Mouse (Mus musculus) CH12F3 (cell line): ENCODE data around the gene Trmt44.
"Not testable (repeated sequence)": the region's sequence is repeated elsewhere in the genome, so short reads cannot be mapped to it uniquely, and the experiment has no call there.

Source experiments
- in situ Hi-C: fragments of 300-500 bp; cut with MboI; formaldehyde crosslinking; loops from 2 replicates; pipeline ENCODE4 v1.14.3; 2020; ENCODE audit warnings: low sequenced_read_pairs

The Trmt44 gene

DNA sequence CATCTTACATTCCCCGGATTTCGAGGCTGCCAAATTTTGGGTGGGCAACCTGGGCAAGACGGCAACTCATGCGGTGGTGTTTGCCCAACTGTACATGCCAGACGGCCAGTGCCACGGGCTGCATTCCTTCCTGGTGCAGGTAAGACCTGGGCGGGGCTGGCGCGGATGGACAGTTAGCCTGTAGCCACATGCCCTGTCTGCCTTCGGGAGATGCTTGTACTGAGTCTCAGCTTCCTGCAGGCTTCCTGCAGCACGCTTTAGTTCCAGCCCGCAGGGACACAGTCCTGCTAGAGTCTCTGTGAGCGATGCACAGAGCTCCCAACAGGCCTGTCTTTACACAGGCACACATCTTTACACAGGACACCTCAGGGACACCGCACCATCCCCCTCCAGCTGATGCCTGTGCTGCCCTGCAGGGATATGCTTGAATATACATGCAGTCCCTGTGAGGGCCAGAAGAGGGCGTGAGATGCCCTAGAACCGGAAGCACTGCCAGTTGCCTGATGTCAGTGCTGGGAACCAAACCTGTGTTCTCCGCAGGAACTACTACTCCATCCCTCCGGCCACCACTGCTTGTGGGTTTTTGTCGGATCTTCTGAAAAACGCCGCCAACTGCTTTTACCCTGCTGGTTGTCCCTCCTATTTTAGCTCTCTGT, 17.3 kb upstream of the Trmt44 start:
- in situ Hi-C loops, result loop anchor here (10.0 kb wide), 1 partner anchor 123 kb away; no protein-coding TSS in a partner anchor

DNA sequence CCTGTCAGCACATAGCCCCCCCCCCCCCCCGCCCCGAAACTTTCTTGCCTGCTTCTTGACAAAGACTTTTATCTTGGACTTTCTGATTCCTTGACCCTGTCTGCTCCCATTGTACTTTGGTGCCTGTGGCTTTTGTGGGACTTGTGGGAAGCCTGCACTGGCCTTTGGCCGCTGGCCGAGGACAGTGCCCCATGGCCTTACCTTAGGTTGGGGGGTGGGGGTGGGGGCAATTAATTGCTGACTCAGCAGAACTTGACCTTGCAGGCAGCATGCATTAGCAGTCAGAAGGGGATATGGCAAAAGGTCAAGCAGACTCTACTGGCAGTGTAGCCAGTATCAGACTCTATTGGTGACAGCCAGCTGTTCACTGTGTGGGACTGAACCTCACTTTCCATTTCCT, 16.6 kb upstream of the Trmt44 start:
- in situ Hi-C loops, result loop anchor here (10.0 kb wide), 1 partner anchor 123 kb away; no protein-coding TSS in a partner anchor

- in situ Hi-C loops, result not testable (repeated sequence)
Observed at GRCm38 (mm10) chr5:35584259-35584658, 9.4 kb upstream of the Trmt44 start.

- in situ Hi-C loops, result no loop called here
Observed at GRCm38 (mm10) chr5:35583221-35583783, 8.4 kb upstream of the Trmt44 start.

- in situ Hi-C loops, result no loop called here
Observed at GRCm38 (mm10) chr5:35582445-35583220, 7.8 kb upstream of the Trmt44 start, which contains the start of gene Acox3. Acox3 (plus strand) TSS chr5:35583040.

GRCm38 (mm10) chr5:35580156-35580922, 5.5 kb upstream of the Trmt44 start:
- in situ Hi-C loops, result no loop called here

- in situ Hi-C loops, result no loop called here
Observed at GRCm38 (mm10) chr5:35579247-35579893, 4.5 kb upstream of the Trmt44 start.

- in situ Hi-C loops, result no loop called here
Observed at GRCm38 (mm10) chr5:35578411-35578810, 3.5 kb upstream of the Trmt44 start.

DNA sequence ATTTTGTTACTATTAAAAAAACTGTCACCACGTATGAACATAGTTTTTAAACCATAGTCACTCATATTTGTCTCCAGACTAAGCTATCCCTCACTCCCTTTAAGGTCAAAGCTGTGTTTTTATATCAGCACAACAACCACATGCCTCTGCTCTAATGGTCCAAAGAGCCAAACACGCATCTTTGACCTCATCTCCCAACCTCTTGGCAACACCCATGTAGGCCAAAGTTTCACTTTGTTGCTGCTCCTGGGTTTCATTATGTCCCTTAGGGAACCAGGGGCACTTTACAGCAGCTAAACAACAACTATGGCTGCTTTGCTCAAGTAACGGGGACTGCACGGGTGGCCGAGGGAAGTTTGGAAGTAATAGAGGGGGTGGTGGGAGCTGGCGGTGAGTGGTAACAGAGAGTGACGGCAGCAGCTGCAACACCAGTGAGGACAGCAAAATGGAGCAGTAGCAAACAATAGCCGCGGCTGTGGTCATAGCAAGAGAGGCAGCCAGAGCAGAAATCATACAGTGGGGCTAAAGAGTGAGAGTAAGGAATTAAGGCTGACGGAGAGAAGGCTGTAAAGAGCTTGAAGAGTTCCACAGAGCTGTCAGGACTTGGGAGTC, 1.6 kb upstream of the Trmt44 start:
- in situ Hi-C loops, result no loop called here

- in situ Hi-C loops, result no loop called here
Observed at GRCm38 (mm10) chr5:35571546-35571945, 3.3 kb downstream of the Trmt44 start.

DNA sequence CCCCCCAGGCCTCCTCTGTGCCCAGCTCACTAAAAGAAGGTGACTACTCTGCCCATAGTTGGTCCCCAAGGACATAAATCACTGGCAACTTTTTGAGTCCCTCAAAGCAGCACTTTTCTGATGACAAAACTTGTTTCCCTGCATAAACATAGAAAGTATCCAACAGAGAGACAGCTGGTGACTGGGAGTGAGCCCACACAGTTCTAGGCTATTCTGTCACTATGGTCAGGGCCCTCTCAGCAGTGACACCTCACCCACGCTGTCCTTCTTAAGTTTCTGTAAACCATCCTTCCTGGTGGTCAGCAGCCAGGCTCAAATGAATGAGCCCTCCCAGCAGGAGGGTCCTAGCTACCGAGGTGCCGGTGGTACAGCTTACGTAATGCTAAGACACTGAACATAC, 8.2 kb downstream of the Trmt44 start:
- in situ Hi-C loops, result no loop called here

- in situ Hi-C loops, result no loop called here
Observed at GRCm38 (mm10) chr5:35565217-35565616, 9.7 kb downstream of the Trmt44 start.

DNA sequence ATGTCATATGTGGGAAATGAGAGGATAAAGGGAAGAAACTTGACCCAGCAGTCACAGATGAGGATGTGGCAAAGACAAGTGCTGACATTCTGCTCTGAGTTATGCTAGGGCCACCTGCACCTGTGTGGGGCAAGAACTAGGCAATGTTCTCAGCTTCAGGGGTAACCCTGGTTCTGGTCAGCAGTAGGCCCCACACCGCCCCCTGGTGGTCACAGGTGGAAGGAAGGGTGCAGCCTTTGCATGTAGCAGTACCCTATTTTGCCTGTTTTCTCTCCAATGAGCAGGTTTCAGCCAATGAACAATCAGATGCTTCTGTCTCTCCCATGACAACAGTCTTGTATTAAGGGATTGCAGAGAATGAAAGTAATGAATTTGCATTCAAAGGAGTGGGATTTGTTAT, 11.4 kb downstream of the Trmt44 start:
- in situ Hi-C loops, result no loop called here

DNA sequence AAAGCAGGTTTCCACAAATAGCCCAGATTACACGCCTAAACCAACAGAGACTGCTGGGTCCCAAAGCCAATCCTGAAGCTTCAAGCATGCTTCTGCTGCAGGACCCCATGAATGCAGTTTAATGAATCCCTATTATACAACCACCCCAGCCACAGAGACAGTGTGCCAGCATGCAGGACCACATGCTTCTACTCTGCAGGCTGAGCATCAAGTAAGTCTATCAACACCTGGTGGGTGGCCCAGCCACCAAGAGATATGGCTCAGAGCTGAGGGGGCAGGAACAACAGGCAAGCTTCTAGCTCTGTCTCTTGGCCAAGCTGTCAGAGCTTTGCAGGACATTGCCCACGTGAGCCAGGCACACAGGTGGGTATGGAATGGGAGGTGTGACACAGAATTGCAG, 12.3 kb downstream of the Trmt44 start:
- in situ Hi-C loops, result no loop called here

GRCm38 (mm10) chr5:35559447-35559846, 15.4 kb downstream of the Trmt44 start:
- in situ Hi-C loops, result no loop called here

DNA sequence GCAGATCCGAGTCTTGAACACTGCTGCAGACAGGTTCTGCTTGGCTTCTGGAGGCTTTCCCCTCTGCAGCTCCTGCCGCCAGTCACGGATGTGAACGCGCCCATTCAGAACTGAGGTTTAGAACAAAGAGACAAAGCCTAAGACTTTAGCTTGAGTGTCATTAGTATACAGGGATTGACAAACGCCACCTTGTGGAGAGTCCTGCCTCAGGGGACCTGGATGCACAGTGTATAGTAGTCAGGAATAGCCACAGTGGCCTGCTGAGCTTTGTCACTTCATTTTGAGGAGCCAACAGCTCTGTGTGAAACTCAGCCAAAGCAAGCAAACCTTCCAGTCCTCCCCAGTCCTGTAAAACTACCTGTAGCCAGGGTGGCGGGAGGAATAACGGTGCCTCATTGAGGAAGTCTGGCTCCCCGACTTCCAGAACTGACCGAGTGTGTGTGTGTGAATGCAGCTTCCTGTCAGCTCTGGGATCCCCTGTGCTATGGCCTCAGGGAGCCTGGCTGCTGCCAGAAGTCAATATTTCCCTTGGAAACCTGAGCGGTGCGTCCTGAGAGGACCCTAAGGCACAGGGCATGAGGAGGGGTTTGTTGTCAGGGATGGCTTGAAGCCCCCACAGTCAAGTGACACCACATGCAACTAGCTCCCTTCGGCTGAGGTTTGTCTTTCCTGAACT, 16.8 kb downstream of the Trmt44 start:
- in situ Hi-C loops, result no loop called here

DNA sequence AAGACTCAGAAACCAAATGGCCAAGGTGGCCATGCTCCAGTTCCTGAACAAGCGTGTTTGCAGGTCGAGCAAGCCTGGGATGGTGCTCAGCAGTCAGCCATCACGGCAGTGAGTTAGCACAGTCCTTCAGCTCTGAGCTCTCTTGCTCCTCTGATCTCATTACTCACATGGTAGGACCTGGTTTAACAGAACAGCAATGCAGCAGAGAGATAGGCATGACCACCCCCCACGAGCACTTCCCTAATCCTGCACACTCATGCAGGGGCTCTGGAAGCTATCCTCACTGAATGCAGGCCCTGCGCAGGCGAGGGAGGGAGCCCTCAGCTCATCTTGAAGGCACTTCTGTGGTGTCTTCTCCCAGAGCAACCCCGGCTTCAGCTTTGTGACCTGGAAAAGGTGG, 18.5 kb downstream of the Trmt44 start:
- in situ Hi-C loops, result no loop called here

- in situ Hi-C loops, result no loop called here
Observed at GRCm38 (mm10) chr5:35552838-35553539, 21.9 kb downstream of the Trmt44 start.
